Mouse (Mus musculus) testis, adult 2 months (tissue): ENCODE data around the gene Tbx4. TPM values are rescaled to one million over a fixed set of nuclear protein-coding genes. Genes with fewer than 3 reads are reported as not detected.

ENCODE experiments used
- H3K27ac ChIP-seq: fragments of 200-500 bp; 2 replicates; pipeline ENCODE4 v1.5.1; 2012; ENCODE audit warnings: low read depth, low read length; ENCODE audit not compliant: control insufficient read depth, insufficient read depth
- H3K27me3 ChIP-seq: fragments of 200-500 bp; 2 replicates; pipeline ENCODE4 v1.6.1; 2012; ENCODE audit warnings: mild to moderate bottlenecking, low read length, moderate library complexity; ENCODE audit not compliant: control insufficient read depth, insufficient read depth
- H3K36me3 ChIP-seq: fragments of 200-500 bp; 2 replicates; pipeline ENCODE4 v1.6.1; 2012; ENCODE audit warnings: mild to moderate bottlenecking, low read length; ENCODE audit not compliant: control insufficient read depth, insufficient read depth
- H3K4me1 ChIP-seq: fragments of 200-500 bp; 2 replicates; pipeline ENCODE4 v1.6.1; 2012; ENCODE audit warnings: low read length; ENCODE audit not compliant: control insufficient read depth, insufficient read depth
- H3K4me3 ChIP-seq: fragments of 200-500 bp; 2 replicates; pipeline ENCODE4 v1.5.1; 2012; ENCODE audit warnings: low read depth, mild to moderate bottlenecking, low read length, moderate library complexity, mixed read lengths; ENCODE audit not compliant: control insufficient read depth
- CTCF ChIP-seq: fragments of 200-500 bp; IDR thresholded peaks from 2 replicates; pipeline ENCODE4 v1.5.1; 2012; ENCODE audit warnings: low read depth, mild to moderate bottlenecking, inconsistent platforms, low read length, moderate library complexity; ENCODE audit not compliant: control insufficient read depth, insufficient read depth, insufficient replicate concordance
- POLR2A ChIP-seq: fragments of 200-500 bp; IDR thresholded peaks from 2 replicates; pipeline ENCODE4 v1.6.1; 2012; ENCODE audit warnings: low read depth, mild to moderate bottlenecking, inconsistent platforms, low read length, moderate library complexity; ENCODE audit not compliant: control insufficient read depth
- polyA plus RNA-seq: library from polyadenylated mRNA; depleted of rRNA; stranded (reverse); fragments of >200 nt; gene quantifications from 2 replicates; pipeline ENCODE4 v1.2.3, GENCODE M21; 2012

Tbx4 gene
- polyA plus RNA-seq, 1 experiment: 0.61 TPM

GRCm38 (mm10) chr11:85844971-85845370, 41.3 kb upstream of the Tbx4 start:
- peaks cover 68% of the 10 kb centered on the region for H3K4me1 ChIP-seq
- peak overlapping the region; percentile 87 for H3K27ac ChIP-seq
- H3K27me3 ChIP-seq: peaks cover 3% of the 10 kb centered on the region
- TF ChIP-seq CTCF (no peak), POLR2A (no peak)
- H3K36me3 ChIP-seq: no peaks in the 10 kb centered on the region
- H3K4me3 ChIP-seq: peak overlapping the region; percentile 93

GRCm38 (mm10) chr11:85845921-85846320, 40.3 kb upstream of the Tbx4 start:
- peaks cover 65% of the 10 kb centered on the region for H3K4me1 ChIP-seq
- H3K27me3 ChIP-seq: no peaks in the 10 kb centered on the region
- H3K4me3 ChIP-seq: no peak overlapping the region
- no peaks in the 10 kb centered on the region for H3K36me3 ChIP-seq
- TF ChIP-seq POLR2A (no peak), CTCF (no peak)
- 0 out of 2 replicates have a peak overlapping the region, but pooled peaks have one; percentile 14 for H3K27ac ChIP-seq

- Histone ChIP-seq H3K4me1 (peaks cover 61% of the 10 kb centered on the region), H3K27ac (no peak overlapping the region), H3K4me3 (no peak overlapping the region), H3K27me3 (no peaks in the 10 kb centered on the region), H3K36me3 (no peaks in the 10 kb centered on the region)
- TF ChIP-seq CTCF: no peak
- no peak for TF ChIP-seq POLR2A
These were observed 39.7 kb upstream of the Tbx4 start for GRCm38 (mm10) chr11:85846509-85846908.

- H3K4me1 ChIP-seq: peaks cover 37% of the 10 kb centered on the region
- H3K27me3 ChIP-seq: no peaks in the 10 kb centered on the region
- H3K27ac ChIP-seq: no peak overlapping the region
- peak overlapping the region; percentile 65 for H3K4me3 ChIP-seq
- H3K36me3 ChIP-seq: no peaks in the 10 kb centered on the region
- TF ChIP-seq POLR2A: no peak
- peak; percentile 70; the same call in 1 of the 2 replicates for TF ChIP-seq CTCF
These were observed 37.2 kb upstream of the Tbx4 start for GRCm38 (mm10) chr11:85849037-85849436.

DNA sequence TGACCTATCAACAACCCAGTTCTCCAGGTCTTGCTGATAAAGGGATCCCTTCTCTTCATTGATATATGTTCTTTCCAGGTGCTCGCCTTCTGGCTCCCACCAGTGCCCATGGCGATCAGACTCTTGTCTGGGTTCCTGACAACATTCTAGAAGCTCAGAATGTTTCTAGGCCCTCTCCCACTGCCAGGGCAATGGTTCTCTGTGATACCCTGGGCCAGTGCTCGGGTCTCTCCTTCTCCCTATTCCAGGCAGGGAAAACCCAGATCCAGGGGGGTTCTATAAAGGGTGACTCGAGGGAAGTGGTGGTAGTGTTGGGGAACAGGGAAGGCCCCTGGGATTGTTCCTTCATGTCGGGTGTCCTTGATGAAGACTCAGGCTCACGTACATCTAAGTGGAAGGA, 36.0 kb upstream of the Tbx4 start, which contains the start of gene Gm11444:
Gene Gm11444 (minus strand): TSS at position 101 of the 400 bp plus-strand sequence.
- no peaks in the 10 kb centered on the region for H3K27me3 ChIP-seq
- TF ChIP-seq CTCF: no peak
- TF ChIP-seq POLR2A: no peak; the same call in 1 of the 2 replicates
- peak within 1 kb of the TSS; percentile 72 for H3K4me3 ChIP-seq
- no peak within 1 kb of the TSS for H3K27ac ChIP-seq
- H3K4me1 ChIP-seq: peaks cover 28% of the 10 kb centered on the region
- H3K36me3 ChIP-seq: no peaks in the 10 kb centered on the region

- TF ChIP-seq POLR2A (no peak), CTCF (peak; percentile 32; the same call in 1 of the 2 replicates)
These were observed 35.5 kb upstream of the Tbx4 start for GRCm38 (mm10) chr11:85850758-85851157.

GRCm38 (mm10) chr11:85857997-85858698, 28.1 kb upstream of the Tbx4 start:
- no peaks in the 10 kb centered on the region for H3K36me3 ChIP-seq
- no peaks in the 10 kb centered on the region for H3K27me3 ChIP-seq
- no peak overlapping the region for H3K27ac ChIP-seq
- no peak overlapping the region for H3K4me3 ChIP-seq
- no peak for TF ChIP-seq POLR2A
- TF ChIP-seq CTCF: no peak
- H3K4me1 ChIP-seq: no peaks in the 10 kb centered on the region

More at GRCm38 (mm10) chr11:85850758-85851157, 35.5 kb upstream of the Tbx4 start:
- peak overlapping the region; percentile 66 for H3K4me3 ChIP-seq
- no peak overlapping the region for H3K27ac ChIP-seq
- no peaks in the 10 kb centered on the region for H3K27me3 ChIP-seq
- no peaks in the 10 kb centered on the region for H3K36me3 ChIP-seq
- H3K4me1 ChIP-seq: peaks cover 27% of the 10 kb centered on the region

- no peaks in the 10 kb centered on the region for H3K36me3 ChIP-seq
- TF ChIP-seq POLR2A (no peak), CTCF (peak; percentile 48; the same call in 1 of the 2 replicates)
- H3K4me3 ChIP-seq: no peak overlapping the region
- no peaks in the 10 kb centered on the region for H3K27me3 ChIP-seq
- no peak overlapping the region for H3K27ac ChIP-seq
- H3K4me1 ChIP-seq: no peaks in the 10 kb centered on the region
These were observed 21.9 kb upstream of the Tbx4 start for GRCm38 (mm10) chr11:85864363-85864762.
